Mouse (Mus musculus) liver, embryonic 14.5 days (tissue): ENCODE results near the gene Syne2. TPM values are rescaled to one million over a fixed set of nuclear protein-coding genes. Genes with fewer than 3 reads are reported as not detected.

Source experiments
- ATAC-seq: fragments of 200-750 bp; cut with Nextera tagmentation; 2 replicates; pipeline ENCODE4 v1.8.0; 2017; ENCODE audit warnings: moderate number of reproducible peaks, mild to moderate bottlenecking, moderate library complexity; ENCODE audit not compliant: insufficient read depth
- DNase-seq, 3 experiments: peaks; one replicate each; pipeline ENCODE4 v3.0.0-alpha.2; 2012 to 2013; ENCODE audit warnings: low read depth in 3 of 3, low spot score in 3 of 3
- H3K27ac ChIP-seq: fragments of 300-500 bp; sonication (generic); 2 replicates; pipeline ENCODE4 v1.5.1; 2014; ENCODE audit warnings: moderate library complexity, mild to moderate bottlenecking, control low read depth, inconsistent platforms
- H3K27me3 ChIP-seq: fragments of 300-500 bp; sonication (generic); 2 replicates; pipeline ENCODE4 v1.6.1; 2014; ENCODE audit warnings: mild to moderate bottlenecking, low read length, moderate library complexity; ENCODE audit not compliant: control insufficient read depth, insufficient read depth
- H3K36me3 ChIP-seq: fragments of 300-500 bp; sonication (generic); replicated peaks from 2 replicates; pipeline ENCODE4 v1.6.1; 2014; ENCODE audit warnings: low read depth; ENCODE audit not compliant: control insufficient read depth, insufficient read depth
- H3K4me1 ChIP-seq, 2 experiments: fragments of 200-500 bp in 1 of 2; fragments of 300-500 bp in 1 of 2; sonication (generic) in 1 of 2; replicated peaks; 2 replicates each; pipeline ENCODE4 v1.6.1; 2012 to 2014; ENCODE audit warnings: antibody characterized with exemption in 1 of 2, inconsistent platforms in 1 of 2, low read length in 1 of 2; ENCODE audit not compliant: control insufficient read depth in 2 of 2, insufficient read depth in 2 of 2
- H3K4me2 ChIP-seq: fragments of 300-500 bp; sonication (generic); 2 replicates; pipeline ENCODE4 v1.6.1; 2014; ENCODE audit warnings: low read depth, mild to moderate bottlenecking, control low read depth, moderate library complexity
- H3K4me3 ChIP-seq, 2 experiments: fragments of 200-500 bp in 1 of 2; fragments of 300-500 bp in 1 of 2; sonication (generic) in 1 of 2; 2 replicates each; pipeline ENCODE4 v1.5.1; 2012 to 2014; ENCODE audit warnings: low read depth in 2 of 2, low read length in 2 of 2, mild to moderate bottlenecking in 2 of 2, control low read depth in 1 of 2, inconsistent platforms in 1 of 2, moderate library complexity in 1 of 2; ENCODE audit not compliant: insufficient read depth in 1 of 2
- H3K9ac ChIP-seq: fragments of 300-500 bp; sonication (generic); replicated peaks from 2 replicates; pipeline ENCODE4 v1.6.1; 2014; ENCODE audit warnings: mild to moderate bottlenecking, control low read depth, moderate library complexity
- H3K9me3 ChIP-seq: fragments of 300-500 bp; sonication (generic); 2 replicates; pipeline ENCODE4 v1.6.1; 2016; ENCODE audit warnings: low read length, mixed read lengths; ENCODE audit not compliant: control insufficient read depth
- CTCF ChIP-seq: IDR thresholded peaks from 2 replicates; pipeline ENCODE4 v1.5.1; 2016; ENCODE audit warnings: antibody characterized with exemption, low read depth, control low read depth
- EP300 ChIP-seq: IDR thresholded peaks from 2 replicates; pipeline ENCODE4 v1.6.1; 2016; ENCODE audit warnings: antibody characterized with exemption, low read depth
- WGBS: fragments of 180-500 bp; shearing (Covaris S2); extraction: QIAGEN DNeasy Blood & Tissue Kit; methylation state at CpG from one replicate; pipeline ENCODE4 v1.1.7; 2014; ENCODE audit not compliant: insufficient replicate concordance; 5-methylcytosine and 5-hydroxymethylcytosine counted together
- polyA plus RNA-seq, 2 experiments: library from polyadenylated mRNA; depleted of rRNA in 1 of 2; stranded (reverse) in 1 of 2; unstranded in 1 of 2; fragments of >200 nt; fragmentation: Nextera tagmentation in 1 of 2; extraction: Ambion mirVana in 1 of 2; gene quantifications; 2 replicates each; pipeline versions ENCODE4 v1.2.1 to v1.2.3; 2012 to 2014

Syne2 gene
- polyA plus RNA-seq, 2 experiments: 2.1 to 3.0 TPM

GRCm38 (mm10) chr12:75844311-75844710 lies 26.4 kb downstream of the Syne2 start:
- Histone ChIP-seq H3K27ac (no peak overlapping the region), H3K36me3 (no peaks in the 10 kb centered on the region), H3K4me3 (no peak overlapping the region), H3K27me3 (no peaks in the 10 kb centered on the region), H3K4me1 (no peaks in the 10 kb centered on the region), H3K9me3 (no peaks in the 10 kb centered on the region), H3K4me2 (no peak overlapping the region), H3K9ac (no peak overlapping the region)
- DNase-seq (no peak), ATAC-seq (no peak)
- WGBS: 45% methylated on average over 4 of the region's 4 CpGs
- TF ChIP-seq CTCF (no peak), EP300 (no peak)

- TF ChIP-seq CTCF: no peak
- WGBS: 35% methylated on average over 9 of the region's 9 CpGs
- DNase-seq: no peak
- no peaks in the 10 kb centered on the region for H3K4me1 ChIP-seq
- H3K27me3 ChIP-seq: no peaks in the 10 kb centered on the region
- H3K9me3 ChIP-seq: no peaks in the 10 kb centered on the region
- H3K27ac ChIP-seq: no peak overlapping the region
- no peaks in the 10 kb centered on the region for H3K36me3 ChIP-seq
- H3K9ac ChIP-seq: no peak overlapping the region
- no peak overlapping the region for H3K4me2 ChIP-seq
- no peak for ATAC-seq
- H3K4me3 ChIP-seq: no peak overlapping the region
Observed at GRCm38 (mm10) chr12:75845070-75845469, 27.1 kb downstream of the Syne2 start.

GRCm38 (mm10) chr12:75846513-75846912 lies 28.6 kb downstream of the Syne2 start:
- Histone ChIP-seq H3K9me3 (no peaks in the 10 kb centered on the region), H3K27ac (no peak overlapping the region), H3K27me3 (no peaks in the 10 kb centered on the region), H3K9ac (no peak overlapping the region), H3K36me3 (no peaks in the 10 kb centered on the region), H3K4me3 (no peak overlapping the region), H3K4me2 (no peak overlapping the region), H3K4me1 (0 out of 4 replicates have a peak, but pooled peaks cover 0 to 1% of the 10 kb centered on the region in 2 experiments)
- DNase-seq (no peak), ATAC-seq (no peak)
- WGBS: 73% methylated on average over 12 of the region's 12 CpGs
- TF ChIP-seq EP300 (no peak), CTCF (no peak)

GRCm38 (mm10) chr12:75850205-75850604 lies 32.3 kb downstream of the Syne2 start:
- Histone ChIP-seq H3K36me3 (no peaks in the 10 kb centered on the region), H3K27ac (no peak overlapping the region), H3K4me2 (no peak overlapping the region), H3K4me1 (peaks cover 4 to 13% of the 10 kb centered on the region in 2 experiments; a peak in 3 of 4 replicates), H3K27me3 (no peaks in the 10 kb centered on the region; the same call in 1 of the 2 replicates), H3K9ac (no peak overlapping the region), H3K4me3 (no peak overlapping the region), H3K9me3 (no peaks in the 10 kb centered on the region)
- TF ChIP-seq EP300 (no peak), CTCF (no peak)
- no peak for ATAC-seq
- DNase-seq: no peak
- 23% methylated on average over 3 of the region's 3 CpGs for WGBS

GRCm38 (mm10) chr12:75851481-75851880 lies 33.5 kb downstream of the Syne2 start:
- peaks cover 5 to 16% of the 10 kb centered on the region in 2 experiments; a peak in 3 of 4 replicates for H3K4me1 ChIP-seq
- WGBS: 65% methylated on average over 8 of the region's 8 CpGs
- H3K36me3 ChIP-seq: no peaks in the 10 kb centered on the region
- H3K4me2 ChIP-seq: no peak overlapping the region
- no peaks in the 10 kb centered on the region for H3K9me3 ChIP-seq
- no peaks in the 10 kb centered on the region; the same call in 1 of the 2 replicates for H3K27me3 ChIP-seq
- no peak for ATAC-seq
- no peak for DNase-seq
- H3K27ac ChIP-seq: no peak overlapping the region
- TF ChIP-seq CTCF (no peak), EP300 (no peak)
- H3K4me3 ChIP-seq: no peak overlapping the region
- H3K9ac ChIP-seq: no peak overlapping the region
